Mouse (Mus musculus) cerebellum, postnatal 10 days (tissue): ENCODE results near the gene Dapl1.

Experiments used
- DNase-seq, 2 experiments: peaks; one replicate each; pipeline ENCODE4 v3.0.0; 2021; ENCODE audit warnings: mixed read lengths in 2 of 2

Dapl1 gene

GRCm38 (mm10) chr2:59474336-59474735 lies 10.1 kb upstream of the Dapl1 start:
- DNase-seq = no peak

- no peak for DNase-seq
These were observed 627 bp downstream of the Dapl1 start for GRCm38 (mm10) chr2:59485080-59485479.

GRCm38 (mm10) chr2:59485657-59486056 lies 1.2 kb downstream of the Dapl1 start:
- no peak for DNase-seq

- peak; percentile 26 to 32 for DNase-seq
These were observed 1.9 kb downstream of the Dapl1 start for GRCm38 (mm10) chr2:59486196-59486845.

GRCm38 (mm10) chr2:59488235-59488634 lies 3.8 kb downstream of the Dapl1 start:
- no peak for DNase-seq

- DNase-seq = peak; percentile 22 to 33
These were observed 5.9 kb downstream of the Dapl1 start for GRCm38 (mm10) chr2:59490353-59490752.

DNA sequence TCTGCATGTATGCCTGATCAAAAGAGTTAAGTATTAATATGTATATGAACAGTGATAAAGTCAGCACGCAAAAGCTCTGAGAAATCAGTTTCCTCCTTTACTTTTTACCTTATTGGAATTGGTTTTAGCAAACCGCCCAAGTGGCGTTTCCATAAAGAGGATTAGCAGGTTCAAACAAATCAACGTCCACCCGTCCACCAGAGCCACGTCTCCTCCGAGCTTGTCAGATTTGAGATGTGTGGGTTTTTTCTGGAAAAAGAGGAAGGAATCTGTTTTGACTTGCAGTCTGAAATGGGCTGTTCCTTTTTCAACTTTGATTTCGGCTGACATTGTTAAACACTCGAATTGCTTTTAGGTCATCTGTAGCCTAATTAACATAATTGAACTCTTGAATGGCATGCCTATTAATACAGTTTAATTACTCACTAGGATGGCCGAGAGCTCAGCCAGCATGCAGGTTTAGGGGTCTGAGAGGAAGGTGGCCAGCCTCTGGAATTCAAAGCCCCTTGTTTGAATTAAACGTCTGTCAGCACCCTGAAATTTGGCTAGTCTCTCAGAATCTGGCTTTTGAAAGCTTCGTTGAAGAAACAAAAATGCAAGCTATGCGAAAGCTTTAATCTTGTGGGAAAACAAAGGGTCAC lies 9.1 kb downstream of the Dapl1 start:
- DNase-seq = no peak

- DNase-seq = no peak
These were observed 14.7 kb downstream of the Dapl1 start for GRCm38 (mm10) chr2:59499146-59499545.

DNA sequence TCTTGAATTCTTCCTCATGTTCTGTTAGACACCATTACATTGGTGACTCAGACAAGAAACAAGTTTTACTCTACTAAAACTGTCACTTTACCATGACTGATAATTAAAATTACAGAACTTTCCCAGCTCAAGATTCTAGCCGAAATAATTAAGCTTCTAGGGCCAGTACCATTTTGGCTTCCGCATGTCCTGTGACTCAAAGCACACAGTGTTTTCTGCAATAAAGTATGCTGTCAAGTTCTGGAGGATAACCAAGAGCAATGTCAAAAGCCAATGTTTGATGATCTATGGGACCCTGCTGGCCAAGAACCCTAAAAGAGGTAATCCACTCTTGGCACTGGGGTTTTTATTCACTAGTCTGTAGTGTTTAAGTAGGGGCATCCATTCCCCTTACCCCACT lies 15.3 kb downstream of the Dapl1 start:
- DNase-seq = no peak

- DNase-seq = no peak
These were observed 24.6 kb downstream of the Dapl1 start for GRCm38 (mm10) chr2:59509061-59509460.

DNA sequence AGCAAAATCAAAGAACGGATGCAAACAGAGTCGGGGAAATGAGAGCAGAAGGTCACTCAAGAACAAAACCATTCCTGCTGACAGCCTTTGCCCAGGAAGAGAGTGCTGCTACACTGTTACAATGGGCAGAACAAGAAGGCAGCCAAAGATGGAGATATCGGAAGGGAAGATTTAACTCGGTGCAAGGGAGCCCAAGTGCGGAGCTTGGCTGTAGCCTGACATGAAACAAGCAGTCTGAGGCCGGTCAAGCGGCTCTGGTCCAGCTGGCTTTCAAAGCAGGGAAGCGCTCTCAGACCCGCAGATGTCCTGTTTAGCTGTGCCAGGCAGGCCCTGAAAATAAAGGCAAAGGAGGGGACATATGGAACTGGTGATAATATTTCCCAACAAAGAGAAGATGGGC lies 26.0 kb downstream of the Dapl1 start:
- DNase-seq = peak; percentile 90 to 93

DNA sequence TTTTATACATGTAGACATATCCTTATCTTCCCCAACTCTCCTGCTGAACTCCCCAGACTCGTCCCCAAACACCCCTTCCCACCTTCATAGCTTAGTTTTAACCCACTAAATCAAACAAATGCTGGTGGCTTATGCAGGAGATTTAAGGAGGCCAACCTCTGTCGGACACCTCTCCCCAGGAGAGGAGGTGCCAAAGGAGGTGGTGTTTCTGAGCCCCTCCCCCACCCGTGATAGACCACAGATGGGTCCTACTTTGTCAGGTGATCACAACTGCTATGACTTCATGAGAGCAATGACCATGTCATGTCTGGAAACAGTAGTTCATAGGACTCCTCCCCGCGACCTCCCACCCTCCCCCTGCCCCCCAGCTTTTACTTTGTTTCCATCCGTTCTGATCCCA lies 26.4 kb downstream of the Dapl1 start:
- DNase-seq = peak; percentile 74 to 78

GRCm38 (mm10) chr2:59520663-59521062 lies 36.2 kb downstream of the Dapl1 start:
- no peak for DNase-seq

DNA sequence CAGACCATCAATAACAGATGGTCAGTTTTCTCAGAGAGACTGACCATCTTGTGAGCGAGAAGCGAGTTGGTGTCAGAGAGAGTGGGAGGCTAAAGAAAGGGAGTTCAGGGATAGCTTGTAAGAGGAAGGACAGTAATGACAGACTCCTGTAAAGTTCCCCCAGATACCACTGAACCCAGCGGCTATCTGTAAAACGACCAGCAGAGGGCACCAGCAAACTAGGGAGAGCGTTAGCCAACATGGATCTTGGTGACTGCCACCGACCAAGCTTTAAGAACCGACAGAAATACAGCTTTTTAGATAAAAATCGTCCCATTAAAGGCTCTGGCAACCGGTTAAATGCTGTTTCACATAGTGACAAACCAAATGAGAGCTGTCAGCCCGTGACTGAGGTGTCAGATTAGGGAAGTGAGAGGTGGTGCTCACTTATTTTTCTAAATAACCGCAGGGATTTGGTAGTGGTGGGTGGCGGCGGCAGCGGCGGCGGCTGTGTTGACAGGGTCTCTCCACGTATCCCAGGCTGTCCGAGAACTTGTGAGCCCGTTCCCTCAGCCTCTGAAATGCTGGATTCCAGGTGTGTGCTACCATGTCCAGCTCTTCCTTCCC lies 37.7 kb downstream of the Dapl1 start:
- peak; percentile 93 to 96 for DNase-seq

DNA sequence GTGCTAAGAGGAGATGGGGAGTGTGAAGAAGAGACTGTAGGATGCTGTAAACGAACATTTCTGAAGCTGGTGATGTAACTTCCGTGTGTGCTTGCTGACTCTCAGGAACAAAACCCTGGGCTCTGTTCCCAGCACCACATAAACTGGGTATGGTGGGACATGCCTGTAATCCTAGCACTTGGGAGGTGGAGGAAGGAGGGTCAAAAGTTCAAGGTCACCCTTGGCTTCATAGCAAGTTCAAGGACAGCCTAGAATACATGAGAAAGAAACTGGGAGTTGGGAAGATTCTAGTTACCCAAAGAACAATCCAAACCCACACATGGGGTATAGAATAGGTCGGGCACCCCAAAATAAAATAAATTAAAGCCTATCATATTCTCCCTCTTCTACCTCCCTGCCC lies 39.1 kb downstream of the Dapl1 start:
- DNase-seq = no peak

DNA sequence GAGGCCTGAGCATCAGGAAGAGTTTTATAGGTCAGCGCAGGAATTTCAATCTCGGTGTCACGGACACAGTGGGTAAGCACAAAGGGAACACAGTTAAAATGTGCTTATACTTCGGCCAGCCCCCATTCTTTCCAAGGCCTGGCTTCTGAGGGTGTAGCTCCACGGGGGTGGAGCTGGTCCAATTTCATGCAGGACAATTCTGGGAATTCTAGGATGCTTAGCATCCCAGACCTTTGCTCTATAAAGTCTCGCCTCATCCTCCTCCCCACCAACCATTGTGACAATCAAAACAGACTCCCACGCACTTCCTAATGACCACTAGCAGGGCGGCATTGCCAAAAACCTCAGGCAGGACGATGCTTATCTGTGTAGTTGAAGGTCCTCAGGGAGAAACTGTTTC lies 42.4 kb downstream of the Dapl1 start:
- no peak for DNase-seq

DNA sequence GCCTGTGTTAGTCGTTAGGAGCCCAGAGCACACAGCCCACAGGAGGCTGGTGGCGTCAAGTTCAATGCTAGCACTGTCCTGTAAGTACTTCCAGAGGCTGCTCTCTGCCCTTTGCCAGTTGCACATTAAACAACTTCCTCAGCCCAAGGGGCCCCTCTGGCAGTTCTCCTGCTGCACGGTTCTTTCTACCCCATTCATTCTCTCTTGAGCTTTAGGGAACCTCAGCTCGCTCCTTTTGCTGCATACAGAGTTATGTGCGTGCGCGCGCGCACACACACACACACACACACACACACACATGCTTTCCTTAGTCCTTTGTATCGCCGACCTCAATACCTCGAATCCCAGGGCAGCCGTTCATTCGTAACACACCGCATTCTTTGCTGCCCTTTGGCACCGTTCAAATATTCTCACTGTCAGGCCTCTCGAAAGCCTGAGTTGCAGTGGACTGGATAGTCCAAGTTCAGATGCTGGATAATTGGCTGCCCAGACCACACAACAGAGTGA lies 45.2 kb downstream of the Dapl1 start:
- no peak for DNase-seq

- no peak for DNase-seq
These were observed 46.4 kb downstream of the Dapl1 start for GRCm38 (mm10) chr2:59530811-59531210.

DNA sequence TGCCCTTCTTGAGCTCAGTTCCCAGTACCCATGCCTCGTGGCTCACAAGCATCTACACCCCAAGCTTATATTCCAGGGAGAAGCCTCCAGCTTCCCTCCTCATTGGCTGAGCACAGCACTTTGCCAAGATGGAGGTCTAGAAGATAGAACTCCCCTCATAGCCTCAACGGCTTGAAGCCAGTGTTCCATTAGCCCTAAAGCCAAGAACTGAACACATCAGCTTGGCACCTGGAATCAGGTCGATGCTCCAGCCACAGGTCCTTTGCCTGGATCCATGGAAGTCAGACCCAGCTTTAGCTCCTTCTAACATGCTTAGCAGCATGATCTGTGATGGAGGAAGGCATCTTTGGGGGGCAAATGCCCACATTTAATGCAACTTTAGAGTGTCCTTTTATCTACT lies 48.5 kb downstream of the Dapl1 start:
- DNase-seq = no peak

DNA sequence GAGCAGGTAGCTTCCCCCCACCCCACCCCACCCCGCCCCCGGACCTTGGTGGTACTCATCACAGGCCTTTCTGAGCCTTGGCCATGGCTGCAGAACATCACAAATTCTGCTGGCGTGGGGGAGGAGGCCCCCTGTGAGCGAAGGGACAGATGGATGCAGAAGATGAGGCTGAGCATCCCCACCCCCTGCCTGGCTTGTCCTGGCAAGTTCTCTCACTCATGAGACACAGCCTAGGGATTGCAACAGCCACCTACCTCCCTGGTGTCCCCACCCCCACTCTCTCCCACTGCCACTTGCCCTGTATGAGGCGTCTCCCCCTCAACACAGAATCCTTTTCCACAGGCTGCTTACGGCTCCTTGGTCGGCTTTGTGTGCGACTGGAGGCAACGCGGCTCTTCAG lies 49.1 kb downstream of the Dapl1 start:
- DNase-seq = peak; percentile 32 to 57

- no peak for DNase-seq
These were observed 49.7 kb downstream of the Dapl1 start for GRCm38 (mm10) chr2:59533971-59534748.

DNA sequence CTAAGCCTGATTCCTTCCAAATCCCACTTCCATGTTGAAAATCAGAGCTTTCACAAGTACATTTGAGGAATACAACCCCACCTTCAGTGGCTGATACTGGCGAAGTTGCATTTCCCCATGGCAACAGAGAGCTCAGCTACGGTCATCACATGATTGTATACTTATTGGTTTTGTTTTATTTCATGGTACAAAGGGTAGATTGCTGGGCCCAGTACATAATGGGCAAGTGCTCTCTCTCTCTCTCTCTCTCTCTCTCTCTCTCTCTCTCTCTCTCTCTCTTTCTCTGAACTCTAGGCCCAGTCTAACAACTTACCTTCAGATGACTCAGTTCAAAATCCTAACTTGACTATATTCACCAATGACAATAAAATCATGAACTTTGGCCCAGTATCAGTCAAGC lies 52.5 kb downstream of the Dapl1 start:
- DNase-seq = no peak

DNA sequence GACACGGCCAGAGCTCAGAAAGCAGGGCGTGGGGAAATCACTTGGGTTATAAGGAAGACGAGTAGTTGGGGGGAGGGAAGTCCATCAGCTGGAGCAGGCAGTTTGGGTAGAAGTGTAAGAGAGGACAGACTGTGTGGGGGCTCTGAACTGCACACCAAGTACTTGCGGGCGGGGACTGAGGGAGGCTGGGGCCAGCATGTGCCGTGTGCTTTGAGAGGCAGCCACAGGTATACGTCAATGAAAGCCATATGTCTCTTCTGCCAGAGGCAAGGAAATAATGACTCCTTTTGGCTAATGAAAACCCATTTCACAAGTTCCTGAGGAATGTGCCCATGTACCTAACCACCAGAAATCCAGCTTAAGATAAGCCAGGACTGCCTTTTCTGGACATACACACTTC lies 53.6 kb downstream of the Dapl1 start:
- no peak for DNase-seq
